Mouse (Mus musculus): ENCODE results near the gene Vamp5. TPM values are rescaled to one million over a fixed set of nuclear protein-coding genes. Genes with fewer than 3 reads are reported as not detected.

The Vamp5 gene
- total and polyA plus RNA-seq, 3 experiments = 163 to 187 (median 183) TPM

- TF ChIP-seq TAL1 (conservative IDR thresholded peaks at IDR 0.05; ENCODE audit: low read depth, low read length) (no peak), CTCF (IDR thresholded peaks at IDR 0.05; ENCODE audit: low read depth, low read length) (no peak), GATA2 (IDR thresholded peaks at IDR 0.05; ENCODE audit: borderline replicate concordance, low read depth, low read length) (no peak), POLR2AphosphoS5 (IDR thresholded peaks at IDR 0.05; ENCODE audit: insufficient replicate concordance, low read depth, low read length) (no peak), GATA1 (IDR thresholded peaks at IDR 0.05; ENCODE audit: borderline replicate concordance, low read length) (no peak)
- H3K4me1 ChIP-seq (ENCODE audit: insufficient read depth, low read depth, low read length) = peaks cover 60% of the 10 kb centered on the region
- no peaks in the 10 kb centered on the region for H3K27me3 ChIP-seq (ENCODE audit: insufficient read depth, low read length)
- DNase-seq (ENCODE audit: low spot score) (no peak), ATAC-seq (ENCODE audit: extremely low read depth, insufficient number of reproducible peaks, low FRiP score, poor library complexity, severe bottlenecking) (no peak)
- no peak overlapping the region for H3K4me3 ChIP-seq (ENCODE audit: low read depth, low read length)
- no peaks in the 10 kb centered on the region for H3K9me3 ChIP-seq (replicated peaks)
- H3K36me3 ChIP-seq (replicated peaks) = peaks cover 45% of the 10 kb centered on the region
Measured at GRCm38 (mm10) chr6:72364009-72364408, 16.3 kb downstream of the Vamp5 start.

- peak; percentile 94 for DNase-seq (ENCODE audit: low spot score)
- Histone ChIP-seq H3K4me1 (ENCODE audit: insufficient read depth, low read depth, low read length) (peaks cover 72% of the 10 kb centered on the region), H3K4me3 (ENCODE audit: low read depth, low read length) (peak overlapping the region; percentile 77), H3K27me3 (ENCODE audit: insufficient read depth, low read length) (no peaks in the 10 kb centered on the region), H3K9me3 (replicated peaks) (no peaks in the 10 kb centered on the region), H3K36me3 (replicated peaks) (peaks cover 46% of the 10 kb centered on the region)
- TF ChIP-seq POLR2AphosphoS5 (IDR thresholded peaks at IDR 0.05; ENCODE audit: insufficient replicate concordance, low read depth, low read length) = no peak
- no peak for TF ChIP-seq CTCF (IDR thresholded peaks at IDR 0.05; ENCODE audit: low read depth, low read length)
- no peak for TF ChIP-seq GATA2 (IDR thresholded peaks at IDR 0.05; ENCODE audit: borderline replicate concordance, low read depth, low read length)
- no peak for TF ChIP-seq GATA1 (IDR thresholded peaks at IDR 0.05; ENCODE audit: borderline replicate concordance, low read length)
- TF ChIP-seq TAL1 (conservative IDR thresholded peaks at IDR 0.05; ENCODE audit: low read depth, low read length) = no peak
- ATAC-seq (ENCODE audit: extremely low read depth, insufficient number of reproducible peaks, low FRiP score, poor library complexity, severe bottlenecking) = peak; percentile 85
Measured at GRCm38 (mm10) chr6:72362132-72363028, 17.9 kb downstream of the Vamp5 start.

GRCm38 (mm10) chr6:72361121-72361551 lies 19.1 kb downstream of the Vamp5 start:
- Histone ChIP-seq H3K27me3 (ENCODE audit: insufficient read depth, low read length) (peaks cover 2% of the 10 kb centered on the region; the same call in 1 of the 2 replicates), H3K4me1 (ENCODE audit: insufficient read depth, low read depth, low read length) (peaks cover 74% of the 10 kb centered on the region), H3K36me3 (replicated peaks) (peaks cover 50% of the 10 kb centered on the region), H3K4me3 (ENCODE audit: low read depth, low read length) (peak overlapping the region; percentile 77), H3K9me3 (replicated peaks) (no peaks in the 10 kb centered on the region)
- ATAC-seq (ENCODE audit: extremely low read depth, insufficient number of reproducible peaks, low FRiP score, poor library complexity, severe bottlenecking) = peak; percentile 38
- TF ChIP-seq TAL1 (conservative IDR thresholded peaks at IDR 0.05; ENCODE audit: low read depth, low read length) (peak; percentile 48; the same call in 1 of the 2 replicates), GATA1 (IDR thresholded peaks at IDR 0.05; ENCODE audit: borderline replicate concordance, low read length) (no peak)
- peak; percentile 64 for DNase-seq (ENCODE audit: low spot score)

GRCm38 (mm10) chr6:72360599-72360935 lies 19.7 kb downstream of the Vamp5 start:
- peaks cover 52% of the 10 kb centered on the region for H3K36me3 ChIP-seq (replicated peaks)

GRCm38 (mm10) chr6:72359891-72360598 lies 20.2 kb downstream of the Vamp5 start:
- peak overlapping the region; percentile 77; the same call in 1 of the 2 replicates for H3K4me3 ChIP-seq (ENCODE audit: low read depth, low read length)
- TF ChIP-seq TAL1 (conservative IDR thresholded peaks at IDR 0.05; ENCODE audit: low read depth, low read length) (no peak), GATA2 (IDR thresholded peaks at IDR 0.05; ENCODE audit: borderline replicate concordance, low read depth, low read length) (no peak), CTCF (IDR thresholded peaks at IDR 0.05; ENCODE audit: low read depth, low read length) (no peak), POLR2AphosphoS5 (IDR thresholded peaks at IDR 0.05; ENCODE audit: insufficient replicate concordance, low read depth, low read length) (no peak), GATA1 (IDR thresholded peaks at IDR 0.05; ENCODE audit: borderline replicate concordance, low read length) (no peak)
- peaks cover 5% of the 10 kb centered on the region; the same call in 1 of the 2 replicates for H3K27me3 ChIP-seq (ENCODE audit: insufficient read depth, low read length)
- H3K9me3 ChIP-seq (replicated peaks) = no peaks in the 10 kb centered on the region
- no peak for DNase-seq (ENCODE audit: low spot score)
- peaks cover 81% of the 10 kb centered on the region for H3K4me1 ChIP-seq (ENCODE audit: insufficient read depth, low read depth, low read length)
- H3K36me3 ChIP-seq (replicated peaks) = peaks cover 53% of the 10 kb centered on the region
- ATAC-seq (ENCODE audit: extremely low read depth, insufficient number of reproducible peaks, low FRiP score, poor library complexity, severe bottlenecking) = no peak

More at GRCm38 (mm10) chr6:72360599-72360935, 19.7 kb downstream of the Vamp5 start:
- DNase-seq (ENCODE audit: low spot score) = no peak
- Histone ChIP-seq H3K9me3 (replicated peaks) (no peaks in the 10 kb centered on the region), H3K4me1 (ENCODE audit: insufficient read depth, low read depth, low read length) (peaks cover 79% of the 10 kb centered on the region), H3K4me3 (ENCODE audit: low read depth, low read length) (peak overlapping the region; percentile 77; the same call in 1 of the 2 replicates), H3K27me3 (ENCODE audit: insufficient read depth, low read length) (peaks cover 4% of the 10 kb centered on the region; the same call in 1 of the 2 replicates)
- no peak for TF ChIP-seq GATA1 (IDR thresholded peaks at IDR 0.05; ENCODE audit: borderline replicate concordance, low read length)
- no peak for TF ChIP-seq CTCF (IDR thresholded peaks at IDR 0.05; ENCODE audit: low read depth, low read length)
- no peak for TF ChIP-seq TAL1 (conservative IDR thresholded peaks at IDR 0.05; ENCODE audit: low read depth, low read length)
- no peak for TF ChIP-seq POLR2AphosphoS5 (IDR thresholded peaks at IDR 0.05; ENCODE audit: insufficient replicate concordance, low read depth, low read length)
- TF ChIP-seq GATA2 (IDR thresholded peaks at IDR 0.05; ENCODE audit: borderline replicate concordance, low read depth, low read length) = no peak
- no peak for ATAC-seq (ENCODE audit: extremely low read depth, insufficient number of reproducible peaks, low FRiP score, poor library complexity, severe bottlenecking)

- peaks cover 58% of the 10 kb centered on the region for H3K36me3 ChIP-seq (replicated peaks)
- TF ChIP-seq GATA1 (IDR thresholded peaks at IDR 0.05; ENCODE audit: borderline replicate concordance, low read length) (no peak), TAL1 (conservative IDR thresholded peaks at IDR 0.05; ENCODE audit: low read depth, low read length) (no peak), POLR2AphosphoS5 (IDR thresholded peaks at IDR 0.05; ENCODE audit: insufficient replicate concordance, low read depth, low read length) (no peak), GATA2 (IDR thresholded peaks at IDR 0.05; ENCODE audit: borderline replicate concordance, low read depth, low read length) (no peak), CTCF (IDR thresholded peaks at IDR 0.05; ENCODE audit: low read depth, low read length) (no peak)
- DNase-seq (ENCODE audit: low spot score) (no peak), ATAC-seq (ENCODE audit: extremely low read depth, insufficient number of reproducible peaks, low FRiP score, poor library complexity, severe bottlenecking) (no peak)
- peaks cover 86% of the 10 kb centered on the region for H3K4me1 ChIP-seq (ENCODE audit: insufficient read depth, low read depth, low read length)
- peaks cover 9% of the 10 kb centered on the region; the same call in 1 of the 2 replicates for H3K27me3 ChIP-seq (ENCODE audit: insufficient read depth, low read length)
- H3K4me3 ChIP-seq (ENCODE audit: low read depth, low read length) = peak overlapping the region; percentile 7; the same call in 1 of the 2 replicates
- no peaks in the 10 kb centered on the region for H3K9me3 ChIP-seq (replicated peaks)
Measured at GRCm38 (mm10) chr6:72359343-72359742, 20.9 kb downstream of the Vamp5 start.

All from G1E (cell line).